Mouse (Mus musculus): ENCODE data around the gene Kbtbd13. TPM values are rescaled to one million over a fixed set of nuclear protein-coding genes. Genes with fewer than 3 reads are reported as not detected.

Kbtbd13 gene
- polyA plus RNA-seq, 1 experiment from 2014 or later = 1.0 TPM

DNA sequence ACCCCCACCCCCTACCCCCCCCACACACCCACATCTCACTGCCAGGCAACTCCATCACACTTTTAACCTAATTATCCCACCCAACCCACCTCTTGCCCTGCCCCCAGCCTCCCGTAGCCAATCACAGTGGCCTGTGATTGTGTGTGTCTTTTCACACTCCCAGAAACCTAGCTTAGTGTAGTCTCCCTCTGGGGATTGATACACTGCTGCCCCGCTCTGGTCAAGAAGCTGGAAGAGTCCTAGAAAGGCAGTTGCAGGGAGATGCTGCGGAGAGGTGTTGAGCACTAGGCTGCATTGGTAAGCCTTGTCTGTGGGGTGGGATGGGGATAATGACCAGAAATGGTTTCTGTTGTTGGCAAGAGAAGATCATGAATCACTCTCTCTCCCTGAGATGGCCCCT, 26.3 kb upstream of the Kbtbd13 start:
- ATAC-seq (ENCODE audit: low FRiP score) = no peak
- no peak overlapping the region for H3K4me2 ChIP-seq (replicated peaks)
- no peak overlapping the region for H3K9ac ChIP-seq
- 60% methylated on average over 3 of the region's 3 CpGs for WGBS
- H3K9me3 ChIP-seq (replicated peaks) = no peaks in the 10 kb centered on the region
- no peaks in the 10 kb centered on the region for H3K27me3 ChIP-seq
- no peak overlapping the region for H3K27ac ChIP-seq
- no peaks in the 10 kb centered on the region for H3K4me1 ChIP-seq
- no peak overlapping the region for H3K4me3 ChIP-seq
- no peaks in the 10 kb centered on the region for H3K36me3 ChIP-seq

DNA sequence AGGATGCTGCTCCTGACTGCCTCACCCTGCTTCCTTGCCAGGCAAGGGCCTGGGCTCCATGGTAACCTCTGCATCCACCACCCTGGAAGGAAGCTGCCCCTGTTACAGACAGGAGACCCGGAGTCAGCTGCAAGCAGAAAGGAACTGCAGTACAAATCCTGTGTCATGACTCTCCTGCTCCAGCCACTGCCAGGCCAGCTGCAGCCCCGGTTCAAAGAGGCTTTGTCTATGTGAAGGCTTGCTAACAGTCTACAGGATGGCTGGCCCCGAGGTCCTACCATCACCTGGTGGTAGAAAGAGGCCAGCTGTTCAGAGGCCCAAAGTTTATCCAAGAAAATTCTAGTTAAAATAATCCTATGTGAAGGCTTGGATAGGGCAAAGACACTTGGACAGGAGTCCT, 19.9 kb upstream of the Kbtbd13 start:
- H3K4me3 ChIP-seq = no peak overlapping the region
- H3K27me3 ChIP-seq = no peaks in the 10 kb centered on the region
- no peaks in the 10 kb centered on the region for H3K4me1 ChIP-seq
- no peaks in the 10 kb centered on the region; the same call in 1 of the 2 replicates for H3K36me3 ChIP-seq
- no peak overlapping the region for H3K4me2 ChIP-seq (replicated peaks)
- no peak for ATAC-seq (ENCODE audit: low FRiP score)
- H3K27ac ChIP-seq = no peak overlapping the region
- 73% methylated on average over 3 of the region's 3 CpGs for whole genome bisulfite sequencing
- H3K9me3 ChIP-seq (replicated peaks) = no peaks in the 10 kb centered on the region
- H3K9ac ChIP-seq = no peak overlapping the region

DNA sequence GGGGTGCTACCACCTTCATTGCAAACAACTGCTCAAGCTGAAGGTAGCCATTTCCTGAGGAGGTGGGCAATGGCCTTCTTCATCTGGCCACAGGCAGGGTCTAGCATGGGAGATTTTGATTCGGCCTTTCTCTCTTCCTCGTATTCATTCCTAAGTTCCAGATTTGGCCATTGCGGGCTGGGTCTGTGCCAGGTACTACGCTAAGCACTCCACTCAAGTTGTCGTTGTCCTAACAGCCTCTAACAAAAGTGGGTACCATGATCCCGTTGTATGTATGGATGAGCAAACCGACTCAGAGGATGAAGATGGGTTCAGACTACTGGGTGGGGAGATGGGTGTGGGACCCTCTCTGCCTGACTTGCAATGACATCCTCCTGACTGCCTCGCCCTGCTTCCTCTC, 18.9 kb upstream of the Kbtbd13 start:
- H3K4me3 ChIP-seq = no peak overlapping the region
- no peak for ATAC-seq (ENCODE audit: low FRiP score)
- no peak overlapping the region for H3K9ac ChIP-seq
- no peaks in the 10 kb centered on the region; the same call in 1 of the 2 replicates for H3K36me3 ChIP-seq
- H3K4me1 ChIP-seq = no peaks in the 10 kb centered on the region
- no peak overlapping the region for H3K27ac ChIP-seq
- H3K27me3 ChIP-seq = no peaks in the 10 kb centered on the region
- no peak overlapping the region for H3K4me2 ChIP-seq (replicated peaks)
- 94% methylated on average over 8 of the region's 8 CpGs for WGBS
- H3K9me3 ChIP-seq (replicated peaks) = no peaks in the 10 kb centered on the region

GRCm38 (mm10) chr9:65408871-65409295, 17.4 kb upstream of the Kbtbd13 start:
- H3K9ac ChIP-seq = no peak overlapping the region
- H3K36me3 ChIP-seq = no peaks in the 10 kb centered on the region; the same call in 1 of the 2 replicates
- no peaks in the 10 kb centered on the region for H3K27me3 ChIP-seq
- H3K9me3 ChIP-seq (replicated peaks) = no peaks in the 10 kb centered on the region
- H3K27ac ChIP-seq = no peak overlapping the region
- WGBS = 67% methylated on average over 5 of the region's 5 CpGs
- H3K4me1 ChIP-seq = no peaks in the 10 kb centered on the region
- ATAC-seq (ENCODE audit: low FRiP score) = no peak
- no peak overlapping the region for H3K4me3 ChIP-seq
- H3K4me2 ChIP-seq (replicated peaks) = no peak overlapping the region

GRCm38 (mm10) chr9:65407861-65408260, 16.4 kb upstream of the Kbtbd13 start:
- WGBS = 83% methylated on average over 3 of the region's 3 CpGs
- Histone ChIP-seq H3K4me1 (no peaks in the 10 kb centered on the region), H3K36me3 (no peaks in the 10 kb centered on the region; the same call in 1 of the 2 replicates), H3K27ac (no peak overlapping the region), H3K4me2 (replicated peaks) (no peak overlapping the region), H3K27me3 (no peaks in the 10 kb centered on the region), H3K9me3 (replicated peaks) (no peaks in the 10 kb centered on the region), H3K9ac (no peak overlapping the region), H3K4me3 (no peak overlapping the region)
- no peak for ATAC-seq (ENCODE audit: low FRiP score)

- Histone ChIP-seq H3K9me3 (replicated peaks) (no peaks in the 10 kb centered on the region), H3K27me3 (no peaks in the 10 kb centered on the region), H3K4me3 (no peak overlapping the region), H3K36me3 (no peaks in the 10 kb centered on the region; the same call in 1 of the 2 replicates), H3K4me2 (replicated peaks) (no peak overlapping the region), H3K27ac (no peak overlapping the region), H3K9ac (no peak overlapping the region), H3K4me1 (no peaks in the 10 kb centered on the region)
- WGBS = 91% methylated on average over 5 of the region's 5 CpGs
- no peak for ATAC-seq (ENCODE audit: low FRiP score)
These were observed 15.9 kb upstream of the Kbtbd13 start for GRCm38 (mm10) chr9:65407327-65407726.

- Histone ChIP-seq H3K4me1 (no peaks in the 10 kb centered on the region), H3K27ac (no peak overlapping the region), H3K9me3 (replicated peaks) (no peaks in the 10 kb centered on the region), H3K4me2 (replicated peaks) (no peak overlapping the region), H3K9ac (no peak overlapping the region), H3K4me3 (no peak overlapping the region), H3K36me3 (no peaks in the 10 kb centered on the region; the same call in 1 of the 2 replicates), H3K27me3 (no peaks in the 10 kb centered on the region)
- 86% methylated on average over 2 of the region's 2 CpGs for WGBS
- ATAC-seq (ENCODE audit: low FRiP score) = no peak
These were observed 13.7 kb upstream of the Kbtbd13 start for GRCm38 (mm10) chr9:65405184-65405449.

- Histone ChIP-seq H3K36me3 (no peaks in the 10 kb centered on the region; the same call in 1 of the 2 replicates), H3K4me3 (no peak overlapping the region), H3K4me1 (no peaks in the 10 kb centered on the region), H3K9me3 (replicated peaks) (no peaks in the 10 kb centered on the region), H3K27ac (no peak overlapping the region), H3K4me2 (replicated peaks) (no peak overlapping the region), H3K27me3 (no peaks in the 10 kb centered on the region), H3K9ac (no peak overlapping the region)
- ATAC-seq (ENCODE audit: low FRiP score) = no peak
- WGBS = 74% methylated on average over 15 of the region's 15 CpGs
These were observed 13.1 kb upstream of the Kbtbd13 start for GRCm38 (mm10) chr9:65404331-65405183.

GRCm38 (mm10) chr9:65399934-65400333, 8.5 kb upstream of the Kbtbd13 start:
- Histone ChIP-seq H3K36me3 (no peaks in the 10 kb centered on the region), H3K4me1 (peaks cover 3% of the 10 kb centered on the region; the same call in 1 of the 2 replicates)
- 91% methylated on average over 6 of the region's 6 CpGs for WGBS

DNA sequence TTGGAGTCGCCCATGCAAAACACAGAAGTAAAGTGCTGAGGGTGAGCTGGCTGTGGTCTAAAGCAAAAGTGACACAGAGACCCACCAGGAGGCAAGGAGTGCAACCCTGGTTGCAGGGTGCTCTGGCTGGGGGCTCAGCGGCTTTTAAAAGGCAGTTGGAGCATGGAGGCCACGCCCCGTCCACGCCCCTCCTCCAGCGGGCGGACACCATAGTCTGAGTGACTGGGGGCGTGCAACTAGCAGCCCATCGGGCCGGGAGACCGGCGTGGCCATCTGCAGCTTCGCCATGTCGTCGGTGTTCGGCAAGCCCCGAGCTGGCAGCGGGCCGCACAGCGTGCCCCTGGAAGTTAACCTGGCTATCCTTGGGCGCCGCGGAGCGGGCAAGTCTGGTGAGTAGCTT, 6.8 kb upstream of the Kbtbd13 start, which contains the start of gene Rasl12:
TSS of gene Rasl12 (plus strand) at position 228 of the 400 bp plus-strand sequence.
- under 1% methylated on average over 24 of the region's 24 CpGs for WGBS

More at GRCm38 (mm10) chr9:65399934-65400333, 8.5 kb upstream of the Kbtbd13 start:
- H3K27ac ChIP-seq = no peak overlapping the region
- H3K9ac ChIP-seq = no peak overlapping the region
- no peak for ATAC-seq (ENCODE audit: low FRiP score)
- H3K4me3 ChIP-seq = no peak overlapping the region
- no peaks in the 10 kb centered on the region for H3K27me3 ChIP-seq
- H3K9me3 ChIP-seq (replicated peaks) = no peaks in the 10 kb centered on the region
- H3K4me2 ChIP-seq (replicated peaks) = no peak overlapping the region

GRCm38 (mm10) chr9:65394360-65394759, 2.9 kb upstream of the Kbtbd13 start:
- Histone ChIP-seq H3K4me2 (replicated peaks) (no peak overlapping the region), H3K27ac (no peak overlapping the region), H3K4me3 (no peak overlapping the region), H3K36me3 (no peaks in the 10 kb centered on the region), H3K9ac (no peak overlapping the region), H3K4me1 (peaks cover 11% of the 10 kb centered on the region; the same call in 1 of the 2 replicates), H3K9me3 (replicated peaks) (no peaks in the 10 kb centered on the region), H3K27me3 (peaks cover 46% of the 10 kb centered on the region)
- no peak for ATAC-seq (ENCODE audit: low FRiP score)
- WGBS = 53% methylated on average over 2 of the region's 2 CpGs

More for the DNA sequence above, 6.8 kb upstream of the Kbtbd13 start, which contains the start of gene Rasl12:
- peak within 1 kb of the TSS; percentile 68 for H3K9ac ChIP-seq
- no peaks in the 10 kb centered on the region for H3K36me3 ChIP-seq
- H3K4me3 ChIP-seq = peak within 1 kb of the TSS; percentile 45
- H3K4me2 ChIP-seq (replicated peaks) = peak within 1 kb of the TSS; percentile 73
- peaks cover 3% of the 10 kb centered on the region; the same call in 1 of the 2 replicates for H3K4me1 ChIP-seq
- no peak within 1 kb of the TSS for H3K27ac ChIP-seq
- peak; percentile 74 for ATAC-seq (ENCODE audit: low FRiP score)
- no peaks in the 10 kb centered on the region for H3K9me3 ChIP-seq (replicated peaks)
- H3K27me3 ChIP-seq = 0 out of 2 replicates have a peak, but pooled peaks cover 9% of the 10 kb centered on the region

DNA sequence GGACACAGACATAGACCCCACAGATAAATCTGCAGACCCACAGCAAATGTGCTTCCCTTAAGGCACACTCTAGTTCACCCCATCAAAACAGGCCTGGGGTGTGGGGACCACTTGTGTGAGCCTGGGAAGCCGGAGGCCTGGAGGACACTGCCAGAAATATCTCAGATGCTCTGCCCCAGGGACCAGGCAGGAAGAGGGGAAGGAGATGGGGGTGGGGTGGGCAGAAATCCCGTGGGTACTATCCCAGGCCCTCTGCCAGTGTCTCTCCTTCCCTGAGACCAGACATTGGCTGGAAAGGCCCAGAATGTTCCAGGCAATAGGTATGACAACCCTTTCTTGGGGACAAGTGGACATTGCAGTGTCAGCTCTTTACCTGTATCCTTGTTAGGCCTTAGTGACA, 2.2 kb upstream of the Kbtbd13 start:
- ATAC-seq (ENCODE audit: low FRiP score) = no peak
- Histone ChIP-seq H3K36me3 (no peaks in the 10 kb centered on the region), H3K4me3 (no peak overlapping the region), H3K4me2 (replicated peaks) (no peak overlapping the region), H3K27ac (no peak overlapping the region), H3K27me3 (peaks cover 51% of the 10 kb centered on the region), H3K9ac (no peak overlapping the region), H3K4me1 (peaks cover 11% of the 10 kb centered on the region; the same call in 1 of the 2 replicates), H3K9me3 (replicated peaks) (no peaks in the 10 kb centered on the region)
- WGBS = 73% methylated on average over 2 of the region's 2 CpGs
